Mouse (Mus musculus): Measurements from ENCODE around the gene Hdac11. TPM values are rescaled to one million over a fixed set of nuclear protein-coding genes. Genes with fewer than 3 reads are reported as not detected.
A peak's percentile ranks its signal among the peaks of the same experiment; 100 is the strongest.

Hdac11 gene
- polyA plus RNA-seq, 1 experiment from 2014 or later, result 15.6 TPM

DNA sequence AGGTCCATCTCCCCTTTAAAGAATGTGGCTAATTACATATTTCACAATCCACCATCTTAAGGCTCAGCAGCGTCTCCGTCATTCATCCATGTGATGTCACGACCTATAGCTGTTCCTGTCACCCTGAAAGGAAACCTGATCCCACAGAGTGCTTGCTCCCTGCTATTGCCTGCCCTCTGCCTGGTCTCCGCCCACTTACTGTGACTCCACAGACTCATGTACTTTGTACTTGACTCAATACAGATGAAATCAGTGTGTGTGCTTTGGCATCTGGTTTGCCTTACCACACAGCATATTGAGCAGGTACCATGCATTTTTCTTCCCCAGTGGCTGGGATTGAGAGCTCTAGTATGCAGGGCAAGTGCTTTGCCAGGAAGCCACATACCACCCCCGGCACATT lies 5.8 kb downstream of the Hdac11 start:
- no peaks in the 10 kb centered on the region for H3K9me3 ChIP-seq
- H3K4me1 ChIP-seq (replicated peaks), result peaks cover 55% of the 10 kb centered on the region
- H3K27me3 ChIP-seq (ENCODE audit: insufficient read depth, poor library complexity, severe bottlenecking), result no peaks in the 10 kb centered on the region
- no peak overlapping the region for H3K27ac ChIP-seq
- H3K4me3 ChIP-seq, result no peak overlapping the region
- H3K36me3 ChIP-seq, result peaks cover 14% of the 10 kb centered on the region
- DNase-seq (ENCODE audit: low spot score), result no peak
- 78% methylated on average over 5 of the region's 5 CpGs for WGBS

DNA sequence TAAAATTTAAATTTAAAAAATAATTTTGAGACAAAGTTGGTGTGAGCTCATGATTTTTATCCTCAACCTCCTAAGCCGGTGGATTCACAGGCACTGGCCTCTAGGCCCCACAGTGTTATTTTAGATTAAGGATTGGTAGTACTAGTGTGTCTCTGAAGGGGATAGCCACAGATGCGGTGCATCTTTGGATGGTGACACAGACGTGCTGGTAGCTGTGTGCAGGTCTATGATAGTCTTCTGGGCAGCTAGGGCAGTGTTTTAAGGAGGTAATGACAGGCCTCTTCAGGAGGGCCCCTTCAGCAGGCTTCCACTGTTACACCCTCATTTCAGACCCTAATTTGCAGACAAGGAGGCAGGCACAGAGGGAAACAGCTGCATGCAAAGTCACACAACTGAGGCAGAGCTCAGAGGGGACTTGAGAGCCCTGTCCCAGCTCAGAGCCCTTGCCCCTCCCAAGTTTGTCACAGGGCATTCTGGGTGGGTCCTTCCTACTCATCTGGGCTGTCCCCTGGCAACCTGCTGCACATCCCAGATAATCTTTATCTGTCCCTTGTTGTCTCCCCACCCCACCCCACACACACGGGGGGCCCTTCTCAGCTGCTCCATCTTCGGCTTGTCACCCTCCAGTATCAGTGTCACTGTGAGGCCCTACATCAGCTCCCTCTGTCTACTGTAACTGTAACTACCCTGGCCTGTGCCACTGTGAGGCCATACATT lies 6.9 kb downstream of the Hdac11 start:
- no peaks in the 10 kb centered on the region for H3K27me3 ChIP-seq (ENCODE audit: insufficient read depth, poor library complexity, severe bottlenecking)
- no peak for DNase-seq (ENCODE audit: low spot score)
- no peaks in the 10 kb centered on the region for H3K9me3 ChIP-seq
- no peak overlapping the region for H3K4me3 ChIP-seq
- 0 out of 2 replicates have a peak overlapping the region, but pooled peaks have one; percentile 30 for H3K27ac ChIP-seq
- H3K36me3 ChIP-seq, result peaks cover 17% of the 10 kb centered on the region
- 82% methylated on average over 5 of the region's 5 CpGs for WGBS
- peaks cover 45% of the 10 kb centered on the region for H3K4me1 ChIP-seq (replicated peaks)

DNA sequence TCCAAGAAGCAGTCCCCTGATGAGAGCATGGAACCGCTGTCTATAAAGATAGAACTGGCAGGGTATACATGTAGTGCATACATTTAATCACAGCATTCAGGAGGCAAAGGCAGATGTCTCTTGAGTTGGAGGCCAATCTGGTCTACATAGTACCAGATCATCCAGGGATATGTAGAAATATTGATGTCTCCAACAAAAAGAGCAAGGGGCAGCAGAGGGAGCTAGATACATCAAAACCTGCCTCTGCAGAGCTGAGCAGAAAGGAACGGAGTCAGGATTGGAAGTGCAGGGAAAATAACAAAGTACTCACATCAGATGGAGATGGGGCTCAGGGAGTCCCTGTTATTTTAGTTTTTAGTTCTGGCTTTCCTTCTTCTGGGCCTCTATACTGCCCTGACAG lies 8.1 kb downstream of the Hdac11 start:
- Histone ChIP-seq H3K4me1 (replicated peaks) (peaks cover 32% of the 10 kb centered on the region), H3K4me3 (no peak overlapping the region), H3K27ac (no peak overlapping the region), H3K9me3 (no peaks in the 10 kb centered on the region), H3K36me3 (peaks cover 17% of the 10 kb centered on the region), H3K27me3 (ENCODE audit: insufficient read depth, poor library complexity, severe bottlenecking) (no peaks in the 10 kb centered on the region)
- WGBS, result 85% methylated on average over 2 of the region's 2 CpGs
- DNase-seq (ENCODE audit: low spot score), result no peak

DNA sequence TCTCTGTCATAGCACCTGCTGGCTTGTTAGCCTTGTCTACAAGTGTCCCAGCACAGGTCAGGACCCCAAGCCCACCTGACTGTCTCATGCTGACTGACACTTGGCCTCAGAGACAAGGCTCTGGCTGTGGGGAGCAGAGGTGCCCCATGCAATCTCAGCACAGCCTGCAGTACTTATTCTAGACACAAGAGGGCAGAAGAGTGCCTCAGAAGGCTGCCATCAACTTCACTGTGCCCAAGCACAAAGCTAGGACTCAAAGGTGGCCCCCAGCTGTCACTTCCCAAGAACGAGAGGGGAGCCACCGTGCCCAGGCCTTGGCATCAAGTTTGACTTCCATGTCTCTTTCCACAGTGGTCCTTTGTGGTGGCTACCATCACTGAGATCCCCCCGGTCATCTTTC lies 8.7 kb downstream of the Hdac11 start:
- WGBS, result 38% methylated on average over 3 of the region's 3 CpGs
- H3K27ac ChIP-seq, result 0 out of 2 replicates have a peak overlapping the region, but pooled peaks have one; percentile 30
- peak; percentile 73 for DNase-seq (ENCODE audit: low spot score)

DNA sequence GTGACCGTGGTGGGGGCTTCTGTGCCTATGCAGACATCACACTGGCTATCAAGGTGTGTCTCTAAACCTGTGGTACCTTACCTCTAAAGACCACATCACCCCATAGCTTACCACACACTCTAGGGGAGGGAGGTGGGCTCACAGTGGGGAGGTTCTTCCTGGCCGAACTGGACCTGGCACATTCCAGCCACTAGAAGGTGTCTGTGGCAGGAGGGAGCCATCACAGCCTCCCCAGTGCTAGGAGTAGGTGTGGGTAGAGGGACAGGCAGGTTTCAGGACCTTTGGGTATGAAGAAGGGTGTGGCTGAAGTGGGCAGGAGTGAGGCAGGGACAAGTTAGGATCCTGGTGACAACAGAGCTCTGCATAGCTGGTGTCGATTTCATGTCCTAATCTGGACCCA lies 11.4 kb downstream of the Hdac11 start:
- Histone ChIP-seq H3K36me3 (peaks cover 30% of the 10 kb centered on the region), H3K27ac (no peak overlapping the region)
- WGBS, result 67% methylated on average over 3 of the region's 3 CpGs

More for the DNA sequence above, 8.7 kb downstream of the Hdac11 start:
- Histone ChIP-seq H3K27me3 (ENCODE audit: insufficient read depth, poor library complexity, severe bottlenecking) (no peaks in the 10 kb centered on the region), H3K4me1 (replicated peaks) (peaks cover 28% of the 10 kb centered on the region), H3K9me3 (no peaks in the 10 kb centered on the region), H3K36me3 (peaks cover 17% of the 10 kb centered on the region), H3K4me3 (no peak overlapping the region)

DNA sequence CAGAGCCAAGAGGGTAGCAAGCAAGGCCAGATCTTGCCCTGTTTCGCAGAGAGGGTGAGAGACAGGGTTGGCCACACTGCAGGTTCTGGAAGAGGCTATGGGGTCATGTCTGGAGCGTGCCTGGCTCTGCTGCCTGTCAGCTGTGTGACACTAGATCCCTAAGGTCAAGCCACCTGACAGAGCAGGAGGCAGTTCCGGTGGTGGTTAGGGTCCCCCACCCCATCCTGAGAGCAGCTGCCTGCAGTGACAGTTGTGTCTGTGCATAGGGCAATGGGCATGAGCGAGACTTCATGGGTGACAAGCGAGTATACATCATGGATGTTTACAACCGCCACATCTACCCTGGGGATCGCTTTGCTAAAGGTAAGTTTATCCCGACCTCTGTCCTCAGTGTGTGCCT lies 12.7 kb downstream of the Hdac11 start:
- H3K36me3 ChIP-seq, result peaks cover 43% of the 10 kb centered on the region
- 90% methylated on average over 8 of the region's 8 CpGs for WGBS
- no peaks in the 10 kb centered on the region for H3K27me3 ChIP-seq (ENCODE audit: insufficient read depth, poor library complexity, severe bottlenecking)
- peaks cover 9% of the 10 kb centered on the region; the same call in 1 of the 2 replicates for H3K4me1 ChIP-seq (replicated peaks)
- no peak overlapping the region for H3K4me3 ChIP-seq
- no peaks in the 10 kb centered on the region for H3K9me3 ChIP-seq
- no peak for DNase-seq (ENCODE audit: low spot score)
- no peak overlapping the region for H3K27ac ChIP-seq

More for the DNA sequence above, 11.4 kb downstream of the Hdac11 start:
- Histone ChIP-seq H3K4me1 (replicated peaks) (peaks cover 15% of the 10 kb centered on the region; the same call in 1 of the 2 replicates), H3K27me3 (ENCODE audit: insufficient read depth, poor library complexity, severe bottlenecking) (no peaks in the 10 kb centered on the region), H3K9me3 (no peaks in the 10 kb centered on the region), H3K4me3 (no peak overlapping the region)
- DNase-seq (ENCODE audit: low spot score), result no peak

DNA sequence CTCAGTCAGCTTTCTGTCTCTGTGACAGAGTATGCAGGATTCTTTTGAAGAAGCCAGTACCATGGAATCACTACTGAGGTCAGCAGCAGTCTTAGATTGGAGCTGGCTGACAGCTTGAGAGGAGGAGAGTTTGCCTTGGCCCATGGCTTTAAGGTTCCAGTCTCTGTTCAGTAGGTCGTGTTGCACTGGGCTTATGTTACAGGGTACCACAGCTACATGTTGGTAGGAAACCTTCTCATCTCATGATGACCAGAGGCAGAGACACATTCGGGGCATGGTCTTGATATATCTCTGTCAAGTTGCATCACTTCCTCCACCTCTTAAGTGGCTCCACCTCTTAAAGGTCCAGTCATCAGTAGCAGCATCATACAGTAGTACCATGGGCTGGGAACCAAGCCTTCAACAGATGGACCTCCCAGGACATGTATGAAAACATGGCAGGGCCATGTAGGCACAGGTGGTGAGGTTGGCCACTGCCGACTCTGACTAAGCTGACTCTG lies 15.0 kb downstream of the Hdac11 start:
- H3K4me3 ChIP-seq, result no peak overlapping the region
- peaks cover 40% of the 10 kb centered on the region for H3K36me3 ChIP-seq
- H3K27me3 ChIP-seq (ENCODE audit: insufficient read depth, poor library complexity, severe bottlenecking), result no peaks in the 10 kb centered on the region
- WGBS, result 82% methylated on average over 3 of the region's 3 CpGs
- H3K9me3 ChIP-seq, result no peaks in the 10 kb centered on the region
- DNase-seq (ENCODE audit: low spot score), result no peak
- no peaks in the 10 kb centered on the region for H3K4me1 ChIP-seq (replicated peaks)
- no peak overlapping the region for H3K27ac ChIP-seq

DNA sequence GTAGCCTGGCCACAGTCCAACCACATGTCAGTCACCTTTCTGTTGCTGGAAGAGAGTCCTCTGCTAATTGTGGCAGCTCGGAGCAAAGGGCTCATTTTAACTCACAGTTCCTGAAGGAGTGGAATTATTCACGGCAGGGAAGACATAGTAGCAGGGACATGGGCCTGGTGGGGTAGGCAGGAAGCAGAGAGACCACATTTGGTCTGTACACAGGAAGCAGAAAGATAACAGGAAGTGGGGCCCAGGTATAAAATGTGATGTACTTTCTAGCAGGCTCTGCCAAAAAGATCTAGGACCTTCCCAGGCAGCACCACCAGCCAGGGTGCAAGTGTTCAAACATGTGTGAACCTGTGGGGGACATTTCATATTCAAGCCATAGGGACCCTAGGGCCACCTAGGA lies 15.9 kb downstream of the Hdac11 start:
- no peak overlapping the region for H3K4me3 ChIP-seq
- no peaks in the 10 kb centered on the region for H3K9me3 ChIP-seq
- no peak overlapping the region for H3K27ac ChIP-seq
- H3K4me1 ChIP-seq (replicated peaks), result no peaks in the 10 kb centered on the region
- peaks cover under 1% of the 10 kb centered on the region; the same call in 1 of the 2 replicates for H3K27me3 ChIP-seq (ENCODE audit: insufficient read depth, poor library complexity, severe bottlenecking)
- 85% methylated on average over 2 of the region's 2 CpGs for WGBS
- no peak for DNase-seq (ENCODE audit: low spot score)
- H3K36me3 ChIP-seq, result peaks cover 37% of the 10 kb centered on the region

DNA sequence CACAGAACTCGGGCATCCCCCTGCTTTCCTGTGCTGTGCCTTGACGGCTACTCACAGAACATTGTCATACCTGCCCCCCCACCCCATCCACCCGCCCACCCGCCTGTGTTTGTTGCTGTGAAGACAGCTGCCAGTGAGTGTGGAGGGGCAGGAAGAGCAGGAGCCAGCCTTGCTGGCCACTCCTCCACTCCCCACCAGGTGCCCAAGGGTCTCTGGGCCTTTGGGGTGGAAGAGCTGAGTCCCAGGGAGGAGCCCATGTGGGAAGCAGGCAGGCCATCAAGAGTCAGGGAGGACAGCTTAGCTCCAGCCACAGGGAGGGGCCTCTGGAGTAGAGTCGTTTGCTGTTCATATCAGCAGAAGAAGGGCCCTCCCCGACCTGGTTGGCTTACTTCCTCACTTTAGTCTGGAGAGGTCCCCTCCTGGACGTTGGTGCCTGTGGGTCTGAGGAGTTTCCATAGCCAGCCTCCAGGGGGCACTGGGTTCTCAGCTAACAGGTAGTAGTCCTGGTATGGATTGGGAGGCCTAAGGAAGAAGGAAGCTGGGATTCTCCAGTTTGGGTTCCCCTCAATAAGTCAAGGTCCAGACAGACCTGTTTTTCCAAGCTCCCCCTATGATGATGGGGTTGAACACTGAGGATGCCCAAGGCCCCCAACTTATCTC lies 16.9 kb downstream of the Hdac11 start:
- H3K27ac ChIP-seq, result no peak overlapping the region
- H3K4me3 ChIP-seq, result no peak overlapping the region
- DNase-seq (ENCODE audit: low spot score), result peak; percentile 71
- WGBS, result 46% methylated on average over 7 of the region's 7 CpGs
- no peaks in the 10 kb centered on the region for H3K9me3 ChIP-seq
- H3K27me3 ChIP-seq (ENCODE audit: insufficient read depth, poor library complexity, severe bottlenecking), result peaks cover 5% of the 10 kb centered on the region; the same call in 1 of the 2 replicates
- peaks cover 34% of the 10 kb centered on the region for H3K36me3 ChIP-seq
- H3K4me1 ChIP-seq (replicated peaks), result no peaks in the 10 kb centered on the region

DNA sequence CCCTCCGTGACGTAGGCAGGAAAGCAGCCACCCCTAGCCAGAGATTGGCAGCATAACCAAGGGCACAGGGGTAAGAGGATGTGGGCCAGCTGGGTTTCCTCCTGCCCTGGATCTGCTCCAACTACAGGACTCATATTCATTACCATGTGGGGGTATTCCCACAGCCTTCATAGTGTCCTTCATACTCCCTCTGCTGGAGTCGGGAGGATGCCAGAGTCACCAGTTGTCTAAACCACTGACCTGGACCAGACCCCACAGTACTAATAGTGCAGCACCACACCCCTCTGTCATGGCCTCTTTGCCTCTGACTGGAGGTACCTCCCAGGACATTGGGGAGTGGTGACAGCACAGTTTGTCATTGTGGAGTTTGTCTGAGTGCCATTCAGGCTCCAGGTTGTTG lies 17.7 kb downstream of the Hdac11 start:
- 77% methylated on average over 3 of the region's 3 CpGs for WGBS
- no peaks in the 10 kb centered on the region for H3K4me1 ChIP-seq (replicated peaks)
- H3K4me3 ChIP-seq, result no peak overlapping the region
- peaks cover 5% of the 10 kb centered on the region; the same call in 1 of the 2 replicates for H3K27me3 ChIP-seq (ENCODE audit: insufficient read depth, poor library complexity, severe bottlenecking)
- no peak overlapping the region for H3K27ac ChIP-seq
- H3K9me3 ChIP-seq, result no peaks in the 10 kb centered on the region
- peaks cover 31% of the 10 kb centered on the region for H3K36me3 ChIP-seq
- DNase-seq (ENCODE audit: low spot score), result no peak

DNA sequence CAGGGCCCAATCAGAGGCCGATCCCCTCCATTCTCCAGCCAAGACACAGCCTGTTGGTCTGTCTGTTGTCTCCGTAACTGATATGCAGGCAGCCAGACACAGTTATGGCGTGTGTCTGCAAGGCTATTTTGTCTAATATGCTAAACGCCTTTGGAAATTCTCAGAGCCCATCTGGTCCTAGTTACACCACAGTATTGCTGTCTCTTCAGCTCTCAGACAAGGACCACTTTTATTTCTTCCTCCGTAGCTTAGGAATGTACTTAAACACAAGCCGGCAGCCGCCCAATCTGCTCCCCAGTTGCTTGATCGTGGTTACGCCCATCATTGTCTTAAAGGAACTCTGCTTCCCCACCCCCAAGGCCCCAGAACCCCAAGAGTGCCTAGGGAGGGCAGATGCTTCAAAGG lies 24.3 kb downstream of the Hdac11 start:
- WGBS, result 56% methylated on average over 9 of the region's 9 CpGs
- DNase-seq (ENCODE audit: low spot score), result peak; percentile 16
- Histone ChIP-seq H3K9me3 (no peaks in the 10 kb centered on the region), H3K27me3 (ENCODE audit: insufficient read depth, poor library complexity, severe bottlenecking) (peaks cover 5% of the 10 kb centered on the region; the same call in 1 of the 2 replicates), H3K36me3 (no peaks in the 10 kb centered on the region), H3K27ac (peak overlapping the region; percentile 66), H3K4me1 (replicated peaks) (peaks cover 29% of the 10 kb centered on the region), H3K4me3 (no peak overlapping the region)

DNA sequence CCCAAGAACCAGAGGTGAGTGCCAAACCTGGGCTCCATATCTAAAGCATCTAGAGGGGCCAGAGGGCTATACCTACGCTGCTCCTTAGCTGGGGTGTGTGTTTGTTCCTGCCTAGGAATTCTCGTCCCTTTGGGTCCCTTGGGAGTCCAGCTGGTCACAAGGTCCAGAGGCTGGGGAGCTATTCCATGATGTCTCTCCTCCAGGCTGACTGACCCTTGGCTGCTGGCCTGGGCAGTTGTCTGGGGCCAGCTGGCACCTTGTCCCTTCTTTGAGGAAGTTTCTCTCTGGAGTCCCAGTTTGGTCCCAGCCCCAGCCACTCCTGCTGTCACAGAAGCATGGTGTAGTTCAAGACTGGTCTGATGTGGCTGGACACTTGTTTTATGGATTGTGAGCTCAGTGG lies 24.9 kb downstream of the Hdac11 start:
- no peaks in the 10 kb centered on the region for H3K36me3 ChIP-seq
- no peak for DNase-seq (ENCODE audit: low spot score)
- no peak overlapping the region for H3K4me3 ChIP-seq
- H3K4me1 ChIP-seq (replicated peaks), result peaks cover 29% of the 10 kb centered on the region
- H3K27me3 ChIP-seq (ENCODE audit: insufficient read depth, poor library complexity, severe bottlenecking), result peaks cover 5% of the 10 kb centered on the region; the same call in 1 of the 2 replicates
- H3K27ac ChIP-seq, result peak overlapping the region; percentile 66
- WGBS, result 74% methylated on average over 2 of the region's 2 CpGs
- H3K9me3 ChIP-seq, result no peaks in the 10 kb centered on the region

DNA sequence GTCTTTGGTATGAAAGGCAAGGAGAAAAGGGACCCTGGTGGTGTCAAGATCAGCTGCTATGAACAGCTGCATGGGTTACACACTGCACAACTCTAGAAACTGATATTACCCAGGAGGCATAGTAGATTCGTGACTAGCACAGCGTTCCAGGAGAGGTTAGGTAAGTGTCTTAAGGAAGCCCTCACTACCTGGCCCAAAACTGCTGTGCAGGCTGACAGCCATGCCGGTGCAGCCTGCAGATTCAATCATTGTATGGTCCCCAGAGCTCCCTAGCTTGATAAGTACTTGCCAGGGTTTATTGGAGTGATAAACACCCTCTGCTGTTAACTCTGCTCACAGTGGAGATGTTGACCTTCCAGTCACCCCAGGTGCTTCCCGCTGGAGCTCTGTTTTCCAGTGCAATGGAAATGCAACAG lies 25.6 kb downstream of the Hdac11 start:
- Histone ChIP-seq H3K4me3 (no peak overlapping the region), H3K4me1 (replicated peaks) (peaks cover 29% of the 10 kb centered on the region), H3K9me3 (no peaks in the 10 kb centered on the region), H3K27me3 (ENCODE audit: insufficient read depth, poor library complexity, severe bottlenecking) (peaks cover 5% of the 10 kb centered on the region; the same call in 1 of the 2 replicates), H3K36me3 (no peaks in the 10 kb centered on the region), H3K27ac (no peak overlapping the region)
- no peak for DNase-seq (ENCODE audit: low spot score)
- 85% methylated on average over 4 of the region's 4 CpGs for WGBS

Measured in hindbrain, embryonic 10.5 days (tissue).